Mouse (Mus musculus): ENCODE data around the gene Setdb1. TPM values are rescaled to one million over a fixed set of nuclear protein-coding genes. Genes with fewer than 3 reads are reported as not detected.

The Setdb1 gene
- polyA plus RNA-seq, 1 experiment from 2014 or later: 68.7 TPM

DNA sequence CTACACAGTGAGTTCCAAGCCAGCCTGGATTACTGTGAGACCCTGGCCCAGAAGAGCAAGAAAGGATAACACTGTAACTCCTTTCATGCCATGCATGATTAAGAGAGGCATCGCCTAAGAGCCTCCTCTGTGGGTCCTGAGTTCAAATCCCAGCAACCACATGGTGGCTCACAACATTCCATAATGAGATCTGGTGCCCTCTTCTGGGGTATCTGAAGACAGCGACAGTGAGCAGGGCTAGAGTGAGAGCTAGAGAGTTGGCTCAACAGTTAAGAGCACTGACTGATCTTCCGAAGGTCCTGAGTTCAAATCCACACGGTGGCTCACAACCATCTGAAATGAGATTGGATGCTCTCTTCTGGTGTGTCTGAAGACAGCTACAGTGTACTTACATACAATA is 82.5 kb downstream of the Setdb1 start:
- no peak overlapping the region for H3K9ac ChIP-seq (ENCODE audit: low read length)
- ATAC-seq (ENCODE audit: insufficient read depth, low FRiP score, low TSS enrichment) (no peak), DNase-seq (ENCODE audit: low spot score) (no peak)
- H3K36me3 ChIP-seq (ENCODE audit: control insufficient read depth, insufficient read depth, low read length): no peaks in the 10 kb centered on the region; the same call in 1 of the 2 replicates
- H3K27ac ChIP-seq (ENCODE audit: low read depth, low read length): no peak overlapping the region
- no peaks in the 10 kb centered on the region for H3K27me3 ChIP-seq (ENCODE audit: control insufficient read depth, insufficient read depth, low read length)
- no peaks in the 10 kb centered on the region for H3K4me1 ChIP-seq (ENCODE audit: control insufficient read depth, insufficient read depth, low read length)
- H3K4me3 ChIP-seq (ENCODE audit: low read depth, low read length): no peak overlapping the region
- H3K4me2 ChIP-seq (ENCODE audit: low read depth): no peak overlapping the region
- no peaks in the 10 kb centered on the region for H3K9me3 ChIP-seq (ENCODE audit: control insufficient read depth, low read length)
- 93% methylated on average over 4 of the region's 4 CpGs for WGBS

Other genes with a start within 250 kb of the Setdb1 start
- 243 and 248 TPM in 2 replicates for gene Vps72, start 246.2 kb downstream of the Setdb1 start, polyA plus RNA-seq (2014; fragmentation: Nextera tagmentation; extraction: Ambion mirVana)
- gene Tmod4, start 232.7 kb downstream of the Setdb1 start, polyA plus RNA-seq (2014; fragmentation: Nextera tagmentation; extraction: Ambion mirVana): 0.57 and 1.0 TPM in 2 replicates
- 85.0 and 89.6 TPM in 2 replicates for gene Scnm1, start 223.2 kb downstream of the Setdb1 start, polyA plus RNA-seq (2014; fragmentation: Nextera tagmentation; extraction: Ambion mirVana)
- gene Lysmd1, start 223.1 kb downstream of the Setdb1 start, polyA plus RNA-seq (2014; fragmentation: Nextera tagmentation; extraction: Ambion mirVana): 15.5 and 17.9 TPM in 2 replicates
- 1.4 and 1.5 TPM in 2 replicates for gene Tnfaip8l2, start 214.8 kb downstream of the Setdb1 start, polyA plus RNA-seq (2014; fragmentation: Nextera tagmentation; extraction: Ambion mirVana)
- 22.5 and 24.4 TPM in 2 replicates for gene Sema6c, start 196.7 kb downstream of the Setdb1 start, polyA plus RNA-seq (2014; fragmentation: Nextera tagmentation; extraction: Ambion mirVana)
- gene Gabpb2, start 139.3 kb downstream of the Setdb1 start, polyA plus RNA-seq (2014; fragmentation: Nextera tagmentation; extraction: Ambion mirVana): 4.7 and 4.8 TPM in 2 replicates
- gene Cdc42se1, start 128.5 kb downstream of the Setdb1 start, polyA plus RNA-seq (2014; fragmentation: Nextera tagmentation; extraction: Ambion mirVana): 104 and 109 TPM in 2 replicates
- gene Mllt11, start 125.0 kb downstream of the Setdb1 start, polyA plus RNA-seq (2014; fragmentation: Nextera tagmentation; extraction: Ambion mirVana): 173 and 176 TPM in 2 replicates
- 0.33 TPM in 1 of 2 replicates, not detected in the other for gene Gm128, start 115.6 kb downstream of the Setdb1 start, polyA plus RNA-seq (2014; fragmentation: Nextera tagmentation; extraction: Ambion mirVana)
- 0.31 and 0.54 TPM in 2 replicates for gene Bnipl, start 106.0 kb downstream of the Setdb1 start, polyA plus RNA-seq (2014; fragmentation: Nextera tagmentation; extraction: Ambion mirVana)
- 46.1 and 48.1 TPM in 2 replicates for gene Mindy1, start 75.9 kb downstream of the Setdb1 start, polyA plus RNA-seq (2014; fragmentation: Nextera tagmentation; extraction: Ambion mirVana)
- gene Prune1, start 75.1 kb downstream of the Setdb1 start, polyA plus RNA-seq (2014; fragmentation: Nextera tagmentation; extraction: Ambion mirVana): 32.4 and 32.9 TPM in 2 replicates
- 1.2 TPM in 2 replicates for gene Anxa9, start 50.0 kb downstream of the Setdb1 start, polyA plus RNA-seq (2014; fragmentation: Nextera tagmentation; extraction: Ambion mirVana)
- 107 and 109 TPM in 2 replicates for gene Cers2, start 42.4 kb downstream of the Setdb1 start, polyA plus RNA-seq (2014; fragmentation: Nextera tagmentation; extraction: Ambion mirVana)
- gene 4930558C23Rik, start 45.6 kb upstream of the Setdb1 start, polyA plus RNA-seq (2014; fragmentation: Nextera tagmentation; extraction: Ambion mirVana): not detected in 2 replicates
- 23.4 and 27.2 TPM in 2 replicates for gene Arnt, start 77.2 kb upstream of the Setdb1 start, polyA plus RNA-seq (2014; fragmentation: Nextera tagmentation; extraction: Ambion mirVana)
- 7.3 and 8.4 TPM in 2 replicates for gene Ctsk, start 142.1 kb upstream of the Setdb1 start, polyA plus RNA-seq (2014; fragmentation: Nextera tagmentation; extraction: Ambion mirVana)
- gene Ctss, start 169.6 kb upstream of the Setdb1 start, polyA plus RNA-seq (2014; fragmentation: Nextera tagmentation; extraction: Ambion mirVana): 8.3 and 8.8 TPM in 2 replicates
- not detected in 2 replicates for gene Hormad1, start 202.5 kb upstream of the Setdb1 start, polyA plus RNA-seq (2014; fragmentation: Nextera tagmentation; extraction: Ambion mirVana)
- 41.2 and 41.5 TPM in 2 replicates for gene Golph3l, start 231.7 kb upstream of the Setdb1 start, polyA plus RNA-seq (2014; fragmentation: Nextera tagmentation; extraction: Ambion mirVana)

All from neural tube, embryonic 11.5 days (tissue).